Mouse (Mus musculus) forebrain, embryonic 12.5 days (tissue): ENCODE measurements around the gene Fbxo31. TPM values are rescaled to one million over a fixed set of nuclear protein-coding genes. Genes with fewer than 3 reads are reported as not detected.

Experiments
- ATAC-seq: fragments of 200-750 bp; cut with Nextera tagmentation; 2 replicates; pipeline ENCODE4 v1.8.0; 2017; ENCODE audit warnings: moderate TSS enrichment; ENCODE audit not compliant: low FRiP score
- H3K27ac ChIP-seq: fragments of 300-500 bp; sonication (generic); 2 replicates; pipeline ENCODE4 v1.5.1; 2016; ENCODE audit warnings: mild to moderate bottlenecking
- H3K27me3 ChIP-seq: fragments of 300-500 bp; sonication (generic); 2 replicates; pipeline ENCODE4 v1.6.1; 2016; ENCODE audit warnings: mild to moderate bottlenecking
- H3K36me3 ChIP-seq: fragments of 300-500 bp; sonication (generic); replicated peaks from 2 replicates; pipeline ENCODE4 v1.6.1; 2016; ENCODE audit warnings: mild to moderate bottlenecking
- H3K4me1 ChIP-seq: fragments of 300-500 bp; sonication (generic); 2 replicates; pipeline ENCODE4 v1.6.1; 2016
- H3K4me2 ChIP-seq: fragments of 300-500 bp; sonication (generic); 2 replicates; pipeline ENCODE4 v1.6.1; 2016; ENCODE audit warnings: mild to moderate bottlenecking, moderate library complexity
- H3K4me3 ChIP-seq: fragments of 300-500 bp; sonication (generic); replicated peaks from 2 replicates; pipeline ENCODE4 v1.5.1; 2016; ENCODE audit warnings: mild to moderate bottlenecking
- H3K9ac ChIP-seq: fragments of 300-500 bp; sonication (generic); 2 replicates; pipeline ENCODE4 v1.6.1; 2016; ENCODE audit warnings: mild to moderate bottlenecking
- H3K9me3 ChIP-seq: fragments of 300-500 bp; sonication (generic); 2 replicates; pipeline ENCODE4 v1.6.1; 2016
- WGBS: fragments of 180-500 bp; shearing (Covaris S2); methylation state at CpG from one replicate; pipeline ENCODE4 v1.1.7; 2016; 5-methylcytosine and 5-hydroxymethylcytosine counted together
- polyA plus RNA-seq: library from polyadenylated mRNA; unstranded; fragments of >200 nt; fragmentation: Nextera tagmentation; extraction: Ambion mirVana; gene quantifications from 2 replicates; pipeline ENCODE4 v1.2.1, GENCODE M21; 2016

Fbxo31 gene
- polyA plus RNA-seq, 1 experiment from 2014 or later, result 19.3 TPM

- no peak overlapping the region for H3K9ac ChIP-seq
- H3K36me3 ChIP-seq, result peaks cover 27% of the 10 kb centered on the region
- no peaks in the 10 kb centered on the region for H3K9me3 ChIP-seq
- no peak overlapping the region for H3K4me2 ChIP-seq
- no peak overlapping the region for H3K27ac ChIP-seq
- H3K4me3 ChIP-seq, result no peak overlapping the region
- ATAC-seq, result no peak
- no peaks in the 10 kb centered on the region for H3K4me1 ChIP-seq
- no peaks in the 10 kb centered on the region for H3K27me3 ChIP-seq
- 87% methylated on average over 16 of the region's 16 CpGs for WGBS
Observed at GRCm38 (mm10) chr8:121561636-121562345, 16.8 kb downstream of the Fbxo31 start.

GRCm38 (mm10) chr8:121560432-121561100 lies 18.0 kb downstream of the Fbxo31 start:
- no peaks in the 10 kb centered on the region for H3K27me3 ChIP-seq
- H3K27ac ChIP-seq, result no peak overlapping the region
- H3K4me2 ChIP-seq, result no peak overlapping the region
- H3K4me3 ChIP-seq, result no peak overlapping the region
- 96% methylated on average over 7 of the region's 7 CpGs for WGBS
- H3K4me1 ChIP-seq, result no peaks in the 10 kb centered on the region
- no peak overlapping the region for H3K9ac ChIP-seq
- ATAC-seq, result no peak
- no peaks in the 10 kb centered on the region for H3K9me3 ChIP-seq
- H3K36me3 ChIP-seq, result peaks cover 27% of the 10 kb centered on the region

- whole genome bisulfite sequencing, result 94% methylated on average over 12 of the region's 12 CpGs
- Histone ChIP-seq H3K9ac (no peak overlapping the region), H3K36me3 (peaks cover 29% of the 10 kb centered on the region), H3K27me3 (no peaks in the 10 kb centered on the region), H3K4me2 (no peak overlapping the region), H3K4me3 (no peak overlapping the region), H3K4me1 (no peaks in the 10 kb centered on the region), H3K27ac (no peak overlapping the region), H3K9me3 (no peaks in the 10 kb centered on the region)
- ATAC-seq, result no peak
Observed at GRCm38 (mm10) chr8:121559801-121560200, 18.8 kb downstream of the Fbxo31 start.

GRCm38 (mm10) chr8:121558538-121558937 lies 20.1 kb downstream of the Fbxo31 start:
- ATAC-seq, result no peak
- Histone ChIP-seq H3K27ac (no peak overlapping the region), H3K4me2 (no peak overlapping the region), H3K9ac (no peak overlapping the region), H3K36me3 (peaks cover 40% of the 10 kb centered on the region), H3K4me1 (no peaks in the 10 kb centered on the region), H3K9me3 (no peaks in the 10 kb centered on the region), H3K4me3 (no peak overlapping the region), H3K27me3 (no peaks in the 10 kb centered on the region)
- 90% methylated on average over 16 of the region's 16 CpGs for WGBS

- H3K9me3 ChIP-seq, result no peaks in the 10 kb centered on the region
- 93% methylated on average over 11 of the region's 11 CpGs for WGBS
- H3K36me3 ChIP-seq, result peaks cover 46% of the 10 kb centered on the region
- ATAC-seq, result no peak
- H3K27me3 ChIP-seq, result no peaks in the 10 kb centered on the region
- no peak overlapping the region for H3K9ac ChIP-seq
- H3K4me2 ChIP-seq, result no peak overlapping the region
- no peak overlapping the region for H3K4me3 ChIP-seq
- no peaks in the 10 kb centered on the region for H3K4me1 ChIP-seq
- H3K27ac ChIP-seq, result no peak overlapping the region
Observed at GRCm38 (mm10) chr8:121557746-121558145, 20.9 kb downstream of the Fbxo31 start.

- Histone ChIP-seq H3K9ac (no peak overlapping the region), H3K27me3 (no peaks in the 10 kb centered on the region), H3K4me2 (no peak overlapping the region), H3K27ac (no peak overlapping the region), H3K4me3 (no peak overlapping the region), H3K36me3 (peaks cover 66% of the 10 kb centered on the region), H3K4me1 (no peaks in the 10 kb centered on the region), H3K9me3 (no peaks in the 10 kb centered on the region)
- no peak for ATAC-seq
- WGBS, result 94% methylated on average over 32 of the region's 32 CpGs
Observed at GRCm38 (mm10) chr8:121553831-121554475, 24.7 kb downstream of the Fbxo31 start.

- 92% methylated on average over 9 of the region's 9 CpGs for WGBS
- no peak overlapping the region for H3K4me2 ChIP-seq
- no peaks in the 10 kb centered on the region for H3K27me3 ChIP-seq
- ATAC-seq, result no peak
- no peaks in the 10 kb centered on the region for H3K9me3 ChIP-seq
- H3K4me3 ChIP-seq, result no peak overlapping the region
- peaks cover 58% of the 10 kb centered on the region for H3K36me3 ChIP-seq
- no peak overlapping the region for H3K9ac ChIP-seq
- H3K4me1 ChIP-seq, result no peaks in the 10 kb centered on the region
- H3K27ac ChIP-seq, result no peak overlapping the region
Observed at GRCm38 (mm10) chr8:121552506-121552905, 26.1 kb downstream of the Fbxo31 start.

GRCm38 (mm10) chr8:121551065-121551985 lies 27.3 kb downstream of the Fbxo31 start:
- Histone ChIP-seq H3K4me3 (no peak overlapping the region), H3K4me2 (no peak overlapping the region)
- ATAC-seq, result no peak

GRCm38 (mm10) chr8:121550056-121550455 lies 28.6 kb downstream of the Fbxo31 start:
- peaks cover 54% of the 10 kb centered on the region for H3K36me3 ChIP-seq
- H3K9me3 ChIP-seq, result no peaks in the 10 kb centered on the region
- no peak overlapping the region for H3K4me3 ChIP-seq
- H3K4me1 ChIP-seq, result no peaks in the 10 kb centered on the region
- ATAC-seq, result no peak
- WGBS, result 92% methylated on average over 6 of the region's 6 CpGs
- no peak overlapping the region for H3K4me2 ChIP-seq
- H3K27me3 ChIP-seq, result no peaks in the 10 kb centered on the region
- H3K9ac ChIP-seq, result no peak overlapping the region
- H3K27ac ChIP-seq, result no peak overlapping the region

More at GRCm38 (mm10) chr8:121551065-121551985, 27.3 kb downstream of the Fbxo31 start:
- Histone ChIP-seq H3K9ac (no peak overlapping the region), H3K9me3 (no peaks in the 10 kb centered on the region), H3K27me3 (no peaks in the 10 kb centered on the region), H3K4me1 (no peaks in the 10 kb centered on the region), H3K36me3 (peaks cover 58% of the 10 kb centered on the region), H3K27ac (no peak overlapping the region)
- 76% methylated on average over 24 of the region's 24 CpGs for WGBS

GRCm38 (mm10) chr8:121547132-121547531 lies 31.5 kb downstream of the Fbxo31 start:
- H3K9ac ChIP-seq, result no peak overlapping the region
- no peak overlapping the region for H3K4me2 ChIP-seq
- no peaks in the 10 kb centered on the region for H3K27me3 ChIP-seq
- ATAC-seq, result no peak
- H3K4me1 ChIP-seq, result no peaks in the 10 kb centered on the region
- H3K36me3 ChIP-seq, result peaks cover 27% of the 10 kb centered on the region
- 15% methylated on average over 7 of the region's 7 CpGs for WGBS
- no peak overlapping the region for H3K4me3 ChIP-seq
- H3K27ac ChIP-seq, result no peak overlapping the region
- H3K9me3 ChIP-seq, result no peaks in the 10 kb centered on the region

- Histone ChIP-seq H3K36me3 (peaks cover 8% of the 10 kb centered on the region), H3K4me3 (no peak overlapping the region), H3K9ac (no peak overlapping the region), H3K27me3 (0 out of 2 replicates have a peak, but pooled peaks cover 7% of the 10 kb centered on the region), H3K4me1 (no peaks in the 10 kb centered on the region), H3K27ac (no peak overlapping the region), H3K9me3 (no peaks in the 10 kb centered on the region), H3K4me2 (no peak overlapping the region)
- WGBS, result 80% methylated on average over 11 of the region's 11 CpGs
- no peak for ATAC-seq
Observed at GRCm38 (mm10) chr8:121544936-121545335, 33.7 kb downstream of the Fbxo31 start.
